Mouse (Mus musculus) layer of hippocampus, adult 2 months (tissue): ENCODE data around the gene Sema6d. TPM values are rescaled to one million over a fixed set of nuclear protein-coding genes. Genes with fewer than 3 reads are reported as not detected.

Source experiments
- DNase-seq, 2 experiments: peaks; one replicate each; pipeline ENCODE4 v3.0.0; 2022; ENCODE audit warnings: low spot score in 2 of 2
- H3K27ac ChIP-seq: fragments of 200-600 bp; 2 replicates; pipeline ENCODE4 v1.8.1; 2022
- H3K4me3 ChIP-seq: fragments of 200-600 bp; 2 replicates; pipeline ENCODE4 v1.8.1; 2022; ENCODE audit warnings: mild to moderate bottlenecking
- CTCF ChIP-seq: fragments of 200-600 bp; conservative IDR thresholded peaks from 2 replicates; pipeline ENCODE4 v1.8.1; 2022; ENCODE audit warnings: antibody characterized with exemption, mild to moderate bottlenecking, moderate library complexity
- total RNA-seq, 2 experiments: library from RNA; stranded (reverse); gene quantifications; 2 replicates each; pipeline ENCODE4 v1.2.3; 2021

The Sema6d gene
- total RNA-seq, 2 experiments from 2014 or later = 50.0 to 58.7 TPM

DNA sequence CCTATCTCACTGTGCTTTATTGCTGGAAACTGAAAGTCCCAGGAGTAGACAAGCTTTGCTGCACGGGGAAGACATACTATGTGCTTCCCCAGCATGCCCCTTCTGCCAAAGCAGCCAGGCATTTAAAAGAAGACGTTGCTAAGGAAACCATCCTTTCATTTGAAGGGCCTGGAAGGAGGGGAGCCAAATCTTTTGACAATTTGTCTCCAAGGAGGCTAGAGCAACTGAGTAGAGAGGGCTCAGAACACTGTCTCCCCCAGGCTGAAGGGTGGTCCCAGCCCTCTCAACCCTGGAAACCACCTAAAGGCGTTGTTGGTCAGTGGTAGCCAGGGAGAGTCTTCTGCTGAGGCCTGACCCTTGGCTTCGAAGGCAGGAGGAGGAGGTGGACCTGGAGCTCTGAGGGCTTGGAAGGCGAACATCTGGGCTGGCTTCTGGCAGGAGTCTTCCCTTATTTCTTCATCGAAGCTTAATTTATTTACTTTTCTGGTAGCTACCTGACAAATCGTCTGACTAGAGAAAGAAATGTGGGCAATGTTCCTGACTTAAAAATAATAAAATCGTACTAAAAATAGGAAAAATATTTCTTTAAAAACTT, 545.6 kb downstream of the Sema6d start:
- TF ChIP-seq CTCF = no peak
- H3K27ac ChIP-seq = peak overlapping the region; percentile 33; the same call in 1 of the 2 replicates
- DNase-seq = peak in 1 of 2 experiments; percentile 36
- no peak overlapping the region for H3K4me3 ChIP-seq

DNA sequence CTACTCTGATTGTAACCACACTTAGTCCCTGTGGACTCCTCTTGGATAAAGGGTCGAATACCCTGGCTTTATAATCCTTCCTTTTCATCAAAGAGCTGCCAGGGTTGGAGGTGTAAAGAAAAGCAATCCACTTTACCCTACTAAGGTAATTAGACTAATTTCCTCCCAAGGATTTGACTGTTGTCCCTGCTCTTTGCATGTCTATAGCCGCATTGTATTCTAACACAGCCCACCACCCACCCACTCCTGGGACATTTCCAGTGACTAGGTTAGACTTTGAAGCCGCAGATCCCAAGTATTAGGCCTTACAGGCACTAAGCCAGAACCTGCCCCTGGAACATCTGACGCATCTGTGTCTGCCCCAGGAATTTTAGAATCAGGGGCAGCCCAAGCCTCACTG, 547.3 kb downstream of the Sema6d start:
- DNase-seq = no peak
- no peak for TF ChIP-seq CTCF
- Histone ChIP-seq H3K4me3 (no peak overlapping the region), H3K27ac (no peak overlapping the region)

GRCm38 (mm10) chr2:124639221-124639963, 549.6 kb downstream of the Sema6d start:
- no peak for DNase-seq
- H3K27ac ChIP-seq = no peak overlapping the region
- no peak for TF ChIP-seq CTCF

GRCm38 (mm10) chr2:124640500-124641193, 550.9 kb downstream of the Sema6d start:
- DNase-seq = no peak
- no peak for TF ChIP-seq CTCF
- Histone ChIP-seq H3K27ac (peak overlapping the region; percentile 70), H3K4me3 (no peak overlapping the region)

More at GRCm38 (mm10) chr2:124639221-124639963, 549.6 kb downstream of the Sema6d start:
- no peak overlapping the region for H3K4me3 ChIP-seq

DNA sequence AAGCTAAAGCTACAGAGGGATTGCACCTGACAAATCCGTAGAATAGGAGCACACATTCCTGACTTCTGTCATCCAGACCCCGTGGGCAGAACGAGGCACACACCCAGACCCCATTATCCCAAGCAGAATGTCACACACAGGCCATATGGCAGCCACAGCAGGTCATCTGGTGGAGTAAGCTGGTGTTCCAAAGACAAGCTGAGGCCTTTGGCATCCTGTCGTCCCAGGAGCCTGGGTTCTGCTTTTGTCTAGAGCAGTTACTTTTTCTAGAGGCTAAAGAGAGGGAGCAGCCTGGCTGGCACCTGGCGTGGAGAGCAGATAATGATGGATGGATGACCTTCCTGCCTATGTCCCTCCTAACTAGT, 551.4 kb downstream of the Sema6d start:
- Histone ChIP-seq H3K4me3 (no peak overlapping the region), H3K27ac (peak overlapping the region; percentile 70; the same call in 1 of the 2 replicates)
- DNase-seq = peak in 1 of 2 experiments; percentile 35

DNA sequence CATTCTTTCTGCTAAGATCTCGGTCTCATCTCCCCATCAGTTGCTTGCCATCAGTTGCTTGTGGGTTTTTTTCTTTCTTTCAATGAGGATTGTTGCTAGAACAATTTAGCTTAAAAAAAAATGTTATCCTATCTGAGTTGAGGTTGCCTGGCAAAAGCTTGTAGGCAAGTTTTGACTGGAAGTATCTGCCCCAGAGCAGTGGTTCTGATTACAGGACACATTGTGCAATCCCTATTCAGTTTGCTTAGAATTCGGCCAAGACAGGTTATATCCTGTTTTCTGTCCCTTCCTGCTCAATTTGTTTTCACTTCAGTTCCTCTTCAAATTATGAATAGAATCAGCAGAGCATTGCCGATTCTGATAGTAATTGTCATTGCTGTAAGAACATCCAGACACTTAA, 552.4 kb downstream of the Sema6d start:
- no peak for DNase-seq
- no peak overlapping the region for H3K4me3 ChIP-seq
- no peak overlapping the region for H3K27ac ChIP-seq
- TF ChIP-seq CTCF = no peak

More for the DNA sequence above, 551.4 kb downstream of the Sema6d start:
- no peak for TF ChIP-seq CTCF

- Histone ChIP-seq H3K27ac (peak overlapping the region; percentile 50; the same call in 1 of the 2 replicates), H3K4me3 (no peak overlapping the region)
- TF ChIP-seq CTCF = no peak
- DNase-seq = no peak
Measured at GRCm38 (mm10) chr2:124650609-124651008, 560.8 kb downstream of the Sema6d start.

DNA sequence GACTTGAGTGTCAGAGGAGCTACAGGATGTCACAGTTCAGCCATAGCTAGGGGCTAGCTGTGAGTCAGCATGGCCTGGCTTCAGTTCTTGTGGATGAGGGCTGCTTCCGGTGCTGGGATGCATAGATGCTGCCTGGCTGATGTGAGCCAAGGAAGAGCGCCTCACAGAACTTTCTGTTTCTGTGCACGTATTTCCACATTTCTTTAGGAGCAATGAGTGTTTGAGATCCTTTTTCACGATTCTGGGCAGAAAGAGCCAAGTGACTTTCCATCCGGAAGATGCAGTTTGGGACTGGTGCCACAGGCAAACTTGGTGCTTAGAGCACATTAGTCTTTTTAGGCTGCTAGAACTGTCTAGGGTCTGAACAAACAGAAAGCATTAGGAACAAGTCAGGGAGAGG, 561.4 kb downstream of the Sema6d start:
- no peak for TF ChIP-seq CTCF
- no peak for DNase-seq
- Histone ChIP-seq H3K4me3 (no peak overlapping the region), H3K27ac (peak overlapping the region; percentile 50)

DNA sequence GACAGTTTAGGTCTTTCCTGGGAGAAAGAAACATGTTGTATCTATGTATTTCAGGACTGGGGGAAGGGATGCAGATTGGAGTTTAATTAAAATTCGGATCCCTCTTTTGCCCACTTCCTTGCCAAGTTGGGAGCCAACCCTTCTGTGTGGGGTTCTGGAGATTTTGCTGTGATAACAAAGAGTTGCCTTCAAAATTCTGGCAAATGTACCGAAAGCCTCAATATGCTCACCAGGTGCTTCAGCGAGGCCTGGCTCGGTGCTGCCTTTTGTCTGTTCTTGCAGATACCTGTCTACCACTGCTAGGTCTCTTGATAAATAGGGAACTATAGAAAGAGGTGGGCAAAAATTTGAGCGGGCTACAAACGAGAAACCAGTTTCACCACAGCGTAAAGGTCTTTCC, 563.4 kb downstream of the Sema6d start:
- peak; percentile 32 to 46 for DNase-seq
- Histone ChIP-seq H3K27ac (peak overlapping the region; percentile 36; the same call in 1 of the 2 replicates), H3K4me3 (no peak overlapping the region)
- TF ChIP-seq CTCF = no peak

DNA sequence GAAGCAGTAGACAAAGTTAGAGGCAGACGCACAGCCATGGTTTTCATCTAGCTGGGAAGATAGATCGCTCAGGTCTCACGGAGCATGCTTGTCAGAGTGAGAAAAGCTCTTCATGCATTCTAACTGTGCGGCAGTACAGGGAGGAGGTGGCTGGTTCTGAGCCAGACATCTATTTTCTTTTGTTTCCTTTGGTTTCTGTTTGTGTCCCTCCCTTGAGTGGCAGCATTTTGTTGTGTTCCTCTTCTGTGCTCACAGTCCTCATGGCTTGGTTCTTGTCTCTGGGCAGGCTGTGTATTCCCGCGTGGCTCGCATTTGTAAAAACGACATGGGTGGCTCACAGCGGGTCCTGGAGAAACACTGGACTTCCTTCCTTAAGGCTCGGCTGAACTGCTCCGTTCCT, 567.6 kb downstream of the Sema6d start:
- H3K4me3 ChIP-seq = no peak overlapping the region
- peak overlapping the region; percentile 28; the same call in 1 of the 2 replicates for H3K27ac ChIP-seq
- TF ChIP-seq CTCF = no peak
- DNase-seq = no peak

GRCm38 (mm10) chr2:124658374-124658773, 568.6 kb downstream of the Sema6d start:
- no peak for DNase-seq
- TF ChIP-seq CTCF = no peak
- H3K27ac ChIP-seq = no peak overlapping the region

GRCm38 (mm10) chr2:124659601-124660000, 569.8 kb downstream of the Sema6d start:
- no peak for DNase-seq
- H3K4me3 ChIP-seq = no peak overlapping the region
- TF ChIP-seq CTCF = no peak
- H3K27ac ChIP-seq = no peak overlapping the region

More at GRCm38 (mm10) chr2:124658374-124658773, 568.6 kb downstream of the Sema6d start:
- H3K4me3 ChIP-seq = no peak overlapping the region

GRCm38 (mm10) chr2:124660686-124661085, 570.9 kb downstream of the Sema6d start:
- Histone ChIP-seq H3K4me3 (no peak overlapping the region), H3K27ac (no peak overlapping the region)
- no peak for TF ChIP-seq CTCF
- no peak for DNase-seq
